In genomic region chr7:135548434-135548833, GRCm38 (mm10) we compare ENCODE assay signal across 13 mouse cellular contexts. TPM values are rescaled to one million over a fixed set of nuclear protein-coding genes. Genes with fewer than 3 reads are reported as not detected.
"Had no signal": no experiment of that assay in that cellular context is flagged by ENCODE, and none has a peak within 500 bp of the region (broad histone marks: within the 10 kb centered on the region; RNA-seq: fewer than 3 reads in every experiment).

No protein-coding gene starts in this region.

- H3K9ac ChIP-seq: kidney, embryonic 15.5 days; limb, embryonic 13.5 days; liver, embryonic 14.5 days had no signal

- H3K4me3 ChIP-seq: kidney, embryonic 15.5 days; limb, embryonic 13.5 days; midbrain, embryonic 10.5 days; myocyte had no signal

- H3K27me3 ChIP-seq: kidney, embryonic 15.5 days; limb, embryonic 13.5 days had no signal

- DNase-seq: kidney, adult 2 months; kidney, postnatal 14 days; left cerebral cortex, postnatal 4 days; lung, adult 18-20 months; right cerebral cortex, postnatal 14 days; thymus, postnatal 36 days had no signal

- ATAC-seq: intestine, embryonic 16.5 days had no signal

- H3K4me2 ChIP-seq: kidney, embryonic 15.5 days; limb, embryonic 13.5 days had no signal

- H3K27ac ChIP-seq: kidney, embryonic 15.5 days; limb, embryonic 13.5 days; liver, embryonic 14.5 days; midbrain, embryonic 10.5 days had no signal

- H3K9me3 ChIP-seq: kidney, embryonic 15.5 days; limb, embryonic 13.5 days; midbrain, embryonic 10.5 days had no signal

- H3K4me1 ChIP-seq: kidney, embryonic 15.5 days; midbrain, embryonic 10.5 days had no signal

- H3K36me3 ChIP-seq: kidney, embryonic 15.5 days; limb, embryonic 13.5 days; midbrain, embryonic 10.5 days had no signal

RNA-seq across cellular contexts. Expression of gene Clrn3, which starts 20.0 kb away (rescaled TPM):
- polyA plus RNA-seq: limb, embryonic 13.5 days; liver, embryonic 14.5 days; lung, embryonic 16.5 days; midbrain, embryonic 10.5 days; myocyte had no signal
